Mouse (Mus musculus): Measurements from ENCODE around the gene Acss2. TPM values are rescaled to one million over a fixed set of nuclear protein-coding genes. Genes with fewer than 3 reads are reported as not detected.

Acss2 gene
- polyA plus RNA-seq, 1 experiment, result 13.1 TPM

- no peak overlapping the region for H3K27ac ChIP-seq (ENCODE audit: insufficient read depth, low read length)
- H3K4me3 ChIP-seq (ENCODE audit: extremely low read depth, insufficient read depth, insufficient read length), result no peak overlapping the region
- TF ChIP-seq CTCF (IDR thresholded peaks at IDR 0.05; ENCODE audit: extremely low read depth, insufficient read depth, insufficient read length, insufficient replicate concordance), result peak; percentile 59; the same call in 1 of the 2 replicates
- TF ChIP-seq POLR2A (IDR thresholded peaks at IDR 0.05; ENCODE audit: low read depth, low read length), result no peak
- H3K27me3 ChIP-seq (ENCODE audit: control insufficient read depth, insufficient read depth, low read length), result 0 out of 2 replicates have a peak, but pooled peaks cover 2% of the 10 kb centered on the region
- no peaks in the 10 kb centered on the region for H3K36me3 ChIP-seq (ENCODE audit: control insufficient read depth, insufficient read depth, low read length)
- peaks cover 13% of the 10 kb centered on the region for H3K4me1 ChIP-seq (ENCODE audit: control insufficient read depth, insufficient read depth, insufficient read length)
- DNase-seq (ENCODE audit: low read depth in 1 of 2, low spot score in 2 of 2), result peak in 1 of 2 experiments; percentile 42
- WGBS, result 12% methylated on average over 1 of the region's 1 CpGs
Observed at GRCm38 (mm10) chr2:155515941-155516340, 1.8 kb upstream of the Acss2 start.

- 0 out of 2 replicates have a peak, but pooled peaks cover 2% of the 10 kb centered on the region for H3K27me3 ChIP-seq (ENCODE audit: control insufficient read depth, insufficient read depth, low read length)
- DNase-seq (ENCODE audit: low read depth in 1 of 2, low spot score in 2 of 2), result no peak
- no peak for TF ChIP-seq POLR2A (IDR thresholded peaks at IDR 0.05; ENCODE audit: low read depth, low read length)
- no peak for TF ChIP-seq CTCF (IDR thresholded peaks at IDR 0.05; ENCODE audit: extremely low read depth, insufficient read depth, insufficient read length, insufficient replicate concordance)
- H3K36me3 ChIP-seq (ENCODE audit: control insufficient read depth, insufficient read depth, low read length), result no peaks in the 10 kb centered on the region
- 32% methylated on average over 18 of the region's 18 CpGs for WGBS
- H3K27ac ChIP-seq (ENCODE audit: insufficient read depth, low read length), result peak overlapping the region; percentile 38
- H3K4me3 ChIP-seq (ENCODE audit: extremely low read depth, insufficient read depth, insufficient read length), result peak overlapping the region; percentile 74
- H3K4me1 ChIP-seq (ENCODE audit: control insufficient read depth, insufficient read depth, insufficient read length), result peaks cover 13% of the 10 kb centered on the region
Observed at GRCm38 (mm10) chr2:155518531-155519270, 953 bp downstream of the Acss2 start.

GRCm38 (mm10) chr2:155523706-155524105 lies 6.0 kb downstream of the Acss2 start:
- no peak for TF ChIP-seq POLR2A (IDR thresholded peaks at IDR 0.05; ENCODE audit: low read depth, low read length)
- no peak for TF ChIP-seq CTCF (IDR thresholded peaks at IDR 0.05; ENCODE audit: extremely low read depth, insufficient read depth, insufficient read length, insufficient replicate concordance)
- WGBS, result 27% methylated on average over 5 of the region's 5 CpGs
- Histone ChIP-seq H3K36me3 (ENCODE audit: control insufficient read depth, insufficient read depth, low read length) (no peaks in the 10 kb centered on the region), H3K27ac (ENCODE audit: insufficient read depth, low read length) (no peak overlapping the region), H3K4me1 (ENCODE audit: control insufficient read depth, insufficient read depth, insufficient read length) (no peaks in the 10 kb centered on the region), H3K27me3 (ENCODE audit: control insufficient read depth, insufficient read depth, low read length) (no peaks in the 10 kb centered on the region), H3K4me3 (ENCODE audit: extremely low read depth, insufficient read depth, insufficient read length) (no peak overlapping the region)
- no peak for DNase-seq (ENCODE audit: low read depth in 1 of 2, low spot score in 2 of 2)

GRCm38 (mm10) chr2:155524378-155524777 lies 6.6 kb downstream of the Acss2 start:
- Histone ChIP-seq H3K4me1 (ENCODE audit: control insufficient read depth, insufficient read depth, insufficient read length) (no peaks in the 10 kb centered on the region), H3K27ac (ENCODE audit: insufficient read depth, low read length) (no peak overlapping the region), H3K36me3 (ENCODE audit: control insufficient read depth, insufficient read depth, low read length) (no peaks in the 10 kb centered on the region), H3K27me3 (ENCODE audit: control insufficient read depth, insufficient read depth, low read length) (no peaks in the 10 kb centered on the region), H3K4me3 (ENCODE audit: extremely low read depth, insufficient read depth, insufficient read length) (no peak overlapping the region)
- TF ChIP-seq POLR2A (IDR thresholded peaks at IDR 0.05; ENCODE audit: low read depth, low read length) (no peak), CTCF (IDR thresholded peaks at IDR 0.05; ENCODE audit: extremely low read depth, insufficient read depth, insufficient read length, insufficient replicate concordance) (no peak)
- WGBS, result 70% methylated on average over 1 of the region's 1 CpGs
- no peak for DNase-seq (ENCODE audit: low read depth in 1 of 2, low spot score in 2 of 2)

- Histone ChIP-seq H3K27ac (ENCODE audit: insufficient read depth, low read length) (no peak overlapping the region), H3K36me3 (ENCODE audit: control insufficient read depth, insufficient read depth, low read length) (no peaks in the 10 kb centered on the region), H3K4me3 (ENCODE audit: extremely low read depth, insufficient read depth, insufficient read length) (no peak overlapping the region), H3K4me1 (ENCODE audit: control insufficient read depth, insufficient read depth, insufficient read length) (no peaks in the 10 kb centered on the region), H3K27me3 (ENCODE audit: control insufficient read depth, insufficient read depth, low read length) (no peaks in the 10 kb centered on the region)
- no peak for DNase-seq (ENCODE audit: low read depth in 1 of 2, low spot score in 2 of 2)
- TF ChIP-seq POLR2A (IDR thresholded peaks at IDR 0.05; ENCODE audit: low read depth, low read length) (no peak), CTCF (IDR thresholded peaks at IDR 0.05; ENCODE audit: extremely low read depth, insufficient read depth, insufficient read length, insufficient replicate concordance) (no peak)
- 56% methylated on average over 5 of the region's 5 CpGs for WGBS
Observed at GRCm38 (mm10) chr2:155527367-155527766, 9.6 kb downstream of the Acss2 start.

GRCm38 (mm10) chr2:155536292-155536691 lies 18.5 kb downstream of the Acss2 start:
- no peak for DNase-seq (ENCODE audit: low read depth in 1 of 2, low spot score in 2 of 2)
- Histone ChIP-seq H3K4me1 (ENCODE audit: control insufficient read depth, insufficient read depth, insufficient read length) (peaks cover 3% of the 10 kb centered on the region; the same call in 1 of the 2 replicates), H3K4me3 (ENCODE audit: extremely low read depth, insufficient read depth, insufficient read length) (no peak overlapping the region), H3K27me3 (ENCODE audit: control insufficient read depth, insufficient read depth, low read length) (no peaks in the 10 kb centered on the region), H3K27ac (ENCODE audit: insufficient read depth, low read length) (no peak overlapping the region), H3K36me3 (ENCODE audit: control insufficient read depth, insufficient read depth, low read length) (no peaks in the 10 kb centered on the region)
- TF ChIP-seq POLR2A (IDR thresholded peaks at IDR 0.05; ENCODE audit: low read depth, low read length) (no peak), CTCF (IDR thresholded peaks at IDR 0.05; ENCODE audit: extremely low read depth, insufficient read depth, insufficient read length, insufficient replicate concordance) (no peak)

Data from spleen, adult 2 months (tissue).